Mouse (Mus musculus) layer of hippocampus, adult 2 months (tissue): ENCODE measurements at regions not wholly inside any gene's neighbourhood (a gene's known extent, or its start where the extent isn't known, plus 50 kb on each side); places are given as distances from the start of the nearest gene placed in this dataset.

Source experiments
- DNase-seq, 2 experiments: peaks; one replicate each; pipeline ENCODE4 v3.0.0; 2022; ENCODE audit warnings: low spot score in 2 of 2
- H3K27ac ChIP-seq: fragments of 200-600 bp; 2 replicates; pipeline ENCODE4 v1.8.1; 2022
- H3K4me3 ChIP-seq: fragments of 200-600 bp; 2 replicates; pipeline ENCODE4 v1.8.1; 2022; ENCODE audit warnings: mild to moderate bottlenecking
- CTCF ChIP-seq: fragments of 200-600 bp; conservative IDR thresholded peaks from 2 replicates; pipeline ENCODE4 v1.8.1; 2022; ENCODE audit warnings: antibody characterized with exemption, mild to moderate bottlenecking, moderate library complexity

DNA sequence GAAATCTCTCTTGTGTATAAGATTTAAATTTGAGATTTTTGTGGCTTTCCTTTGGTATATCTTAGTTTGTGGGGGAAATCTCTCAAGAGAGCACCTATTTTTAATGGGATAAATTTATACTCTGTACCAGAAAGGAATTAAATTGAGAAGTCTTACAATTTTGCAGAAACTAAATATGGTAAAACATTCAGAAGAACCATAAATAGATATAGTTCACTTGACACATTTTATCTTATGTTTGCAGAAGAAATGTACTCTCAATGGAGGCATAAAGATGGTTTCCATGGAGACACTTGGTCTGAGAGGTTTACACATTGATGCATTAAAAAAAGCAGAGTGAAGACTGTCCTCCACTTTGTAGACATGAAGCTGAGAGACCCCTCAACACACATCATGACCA, 86.9 kb downstream of the Ndufa10 start:
- Histone ChIP-seq H3K4me3 (no peak overlapping the region), H3K27ac (no peak overlapping the region)
- no peak for TF ChIP-seq CTCF
- no peak for DNase-seq

DNA sequence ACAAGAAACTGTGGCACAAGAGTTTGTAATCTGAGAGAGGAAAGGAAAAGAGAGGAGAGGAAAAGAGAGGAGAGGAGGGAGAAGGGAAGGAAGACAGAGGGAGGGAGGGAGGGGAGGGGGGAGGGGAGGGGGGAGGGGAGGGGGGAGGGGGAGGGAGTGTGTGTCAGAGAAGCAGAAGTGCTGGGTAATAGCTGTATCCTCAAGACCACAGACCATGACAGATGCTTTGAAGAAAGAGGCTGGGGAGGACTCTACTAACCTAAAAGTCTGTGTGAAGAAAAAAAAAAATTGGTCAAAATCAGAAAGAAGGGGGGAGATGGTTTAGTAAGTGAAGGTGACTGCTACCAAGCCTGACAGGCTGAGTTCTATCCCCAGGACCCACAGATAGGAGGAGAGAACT, 88.7 kb downstream of the Ndufa10 start:
- Histone ChIP-seq H3K27ac (no peak overlapping the region), H3K4me3 (no peak overlapping the region)
- TF ChIP-seq CTCF = no peak
- no peak for DNase-seq

DNA sequence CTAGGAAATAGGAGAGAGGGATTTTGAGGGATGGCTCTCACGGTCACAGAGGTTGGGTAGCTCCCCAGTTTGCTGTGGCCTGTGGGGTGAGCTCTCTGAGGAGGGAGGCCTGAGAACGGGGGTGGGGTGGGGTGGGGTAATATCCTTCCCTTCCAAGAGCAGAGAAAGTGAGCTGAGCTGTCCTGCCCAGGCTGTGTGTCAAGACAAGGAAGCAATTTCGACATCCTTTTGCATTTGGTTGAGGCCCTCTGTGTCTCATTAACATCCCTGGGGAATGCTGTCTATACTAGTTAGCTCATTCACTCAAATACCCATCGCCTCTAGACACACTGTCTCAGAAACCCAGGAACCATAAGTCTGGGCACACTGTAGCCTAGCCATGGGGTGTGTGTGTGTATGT, 89.9 kb downstream of the Ndufa10 start:
- Histone ChIP-seq H3K27ac (no peak overlapping the region), H3K4me3 (no peak overlapping the region)
- DNase-seq = no peak
- TF ChIP-seq CTCF = no peak

DNA sequence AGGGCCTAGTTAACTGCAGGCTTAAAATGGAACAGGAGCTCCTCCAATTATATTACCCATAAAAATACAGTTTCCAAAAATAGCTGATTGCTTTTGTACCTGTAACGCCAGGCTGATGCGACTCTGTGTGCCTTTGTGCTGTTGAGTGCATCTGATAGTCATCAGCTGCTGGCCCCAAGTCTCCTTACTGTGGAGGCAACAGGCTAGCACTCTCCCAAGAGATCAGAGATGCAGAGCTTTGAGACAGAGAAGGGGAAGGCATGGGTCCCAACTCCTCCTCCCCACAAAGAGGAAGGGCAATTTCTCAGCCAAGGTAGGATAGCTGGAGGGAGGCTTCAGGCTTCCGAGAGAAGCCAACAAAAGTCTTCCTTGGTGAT, 94.2 kb downstream of the Ndufa10 start:
- H3K27ac ChIP-seq = no peak overlapping the region

DNA sequence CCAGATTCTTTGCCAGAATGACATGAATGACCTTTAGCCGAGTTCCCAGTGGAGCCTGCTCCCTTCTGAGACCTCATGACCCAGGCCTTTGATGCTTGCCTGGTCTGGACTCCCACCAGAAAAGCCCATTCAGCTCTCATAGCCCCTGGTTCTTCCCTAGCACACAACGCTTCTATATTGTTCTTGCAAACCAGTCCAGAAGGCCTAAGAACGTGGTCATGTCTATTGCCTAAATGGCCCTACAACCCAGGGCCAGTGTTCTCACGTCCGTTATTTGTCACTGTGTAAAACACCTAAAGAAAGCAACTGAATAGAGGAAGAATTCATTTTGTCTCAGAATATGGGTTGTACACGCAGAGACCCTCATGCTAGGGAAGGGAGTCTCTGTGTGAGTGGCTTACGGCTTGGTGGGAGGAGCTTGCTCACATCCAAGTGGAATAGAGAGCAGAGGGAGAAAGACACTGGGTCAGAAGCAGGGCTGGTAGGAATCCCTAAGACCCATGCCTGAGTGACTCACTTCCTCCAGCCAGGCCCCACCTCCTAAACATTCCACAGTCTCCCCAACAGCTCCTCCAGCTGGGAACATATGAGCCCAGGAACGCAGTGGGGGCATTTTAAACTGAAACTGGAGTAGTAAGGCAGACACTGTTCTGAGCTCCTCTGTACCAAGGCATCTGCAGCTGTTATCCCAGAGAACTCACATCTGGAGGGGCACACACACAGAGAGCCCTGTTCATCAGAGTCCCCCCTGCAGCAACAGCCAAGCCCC, 94.7 kb downstream of the Ndufa10 start:
- no peak overlapping the region for H3K27ac ChIP-seq
- no peak for TF ChIP-seq CTCF
- DNase-seq = no peak

More for the DNA sequence above, 94.2 kb downstream of the Ndufa10 start:
- no peak for TF ChIP-seq CTCF
- no peak overlapping the region for H3K4me3 ChIP-seq
- no peak for DNase-seq

DNA sequence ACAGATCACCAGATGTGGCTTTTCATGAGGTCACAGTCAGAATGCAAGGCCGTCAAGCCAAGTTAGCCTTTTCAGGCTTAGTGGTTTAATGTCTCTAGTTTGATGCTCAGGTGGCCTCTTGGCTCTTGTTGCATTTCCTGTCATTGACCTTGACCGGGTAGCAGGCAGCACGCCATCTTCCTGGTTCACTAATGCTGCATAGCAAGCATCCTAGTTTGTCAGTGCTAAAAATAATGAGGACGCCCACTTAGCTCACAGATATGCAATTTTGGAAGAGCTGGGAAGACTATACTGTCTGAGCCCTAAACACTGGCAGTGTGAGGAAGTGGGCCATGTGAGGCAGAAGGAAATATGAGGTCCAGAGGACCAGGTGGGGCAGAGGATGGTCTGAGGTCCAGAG, 97.2 kb downstream of the Ndufa10 start:
- no peak for TF ChIP-seq CTCF
- peak overlapping the region; percentile 21; the same call in 1 of the 2 replicates for H3K27ac ChIP-seq
- peak; percentile 16 to 18 for DNase-seq

More for the DNA sequence above, 94.7 kb downstream of the Ndufa10 start:
- no peak overlapping the region for H3K4me3 ChIP-seq

DNA sequence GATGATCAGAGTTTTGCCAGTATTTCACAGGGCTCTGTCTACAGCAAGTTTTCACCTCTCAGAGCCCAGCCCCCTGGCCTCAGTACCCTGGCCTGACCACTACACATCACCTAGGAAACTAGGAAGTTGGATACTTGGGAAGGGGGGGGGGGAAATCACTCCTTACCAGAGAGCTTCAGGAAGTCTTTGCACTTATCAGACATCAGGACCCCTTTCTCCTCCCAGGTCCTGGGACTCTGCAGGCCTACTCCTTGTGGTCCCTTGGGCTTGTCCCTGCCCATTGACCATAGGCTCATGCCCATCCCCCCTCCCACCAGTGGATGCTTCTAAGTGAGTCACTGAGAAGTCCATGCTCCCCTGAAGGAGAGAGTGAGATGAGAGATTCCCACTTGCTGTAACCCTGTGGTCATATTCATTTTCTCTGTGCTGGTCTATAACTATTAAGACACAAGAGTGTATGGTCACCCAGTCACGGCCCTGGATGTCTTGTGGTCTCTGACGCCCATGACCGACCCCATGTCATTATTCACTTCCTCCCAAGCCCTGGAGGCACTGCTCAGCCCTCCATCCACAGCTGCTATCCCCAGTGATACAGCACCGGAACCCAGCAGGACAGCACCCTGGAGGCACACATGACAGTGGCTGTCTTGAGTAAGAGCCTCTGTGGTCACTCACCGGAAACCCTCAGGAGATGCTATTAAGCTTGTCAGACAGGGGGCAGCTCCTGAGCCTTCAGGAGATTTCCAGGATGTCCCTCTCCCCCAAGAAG, 101.3 kb downstream of the Ndufa10 start:
- Histone ChIP-seq H3K27ac (peak overlapping the region; percentile 82), H3K4me3 (no peak overlapping the region)
- no peak for DNase-seq
- no peak for TF ChIP-seq CTCF

More for the DNA sequence above, 97.2 kb downstream of the Ndufa10 start:
- no peak overlapping the region for H3K4me3 ChIP-seq

DNA sequence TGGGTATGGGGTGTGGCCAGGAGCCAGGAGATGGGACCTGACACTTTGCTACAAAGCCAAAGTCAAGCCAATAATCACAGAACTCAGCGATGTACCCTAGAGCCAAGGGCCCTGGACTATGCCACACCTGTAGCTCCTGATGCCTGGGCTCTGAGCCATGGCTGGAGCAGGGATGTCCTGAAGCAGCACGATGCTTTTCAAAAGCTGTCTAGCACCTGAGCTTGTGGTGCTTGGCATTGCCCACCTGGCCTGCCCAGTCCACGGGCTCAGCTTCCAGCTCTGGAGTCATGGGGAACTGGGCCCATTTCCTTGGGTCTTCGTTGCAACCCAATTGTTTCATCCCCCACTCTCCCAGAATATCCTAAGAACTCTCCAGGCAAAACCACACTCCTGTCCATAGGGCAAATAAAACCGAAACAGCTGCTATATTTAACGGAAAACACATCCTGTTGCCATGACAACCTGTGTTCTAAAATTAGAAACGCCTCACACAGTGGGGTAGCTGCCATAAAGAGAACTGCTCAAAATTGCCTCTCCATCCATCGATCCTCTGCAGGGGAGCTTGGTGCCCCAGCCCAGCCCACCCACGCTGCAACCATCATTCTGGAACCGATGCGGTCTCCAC, 102.2 kb downstream of the Ndufa10 start:
- no peak for TF ChIP-seq CTCF
- Histone ChIP-seq H3K27ac (peak overlapping the region; percentile 82), H3K4me3 (peak overlapping the region; percentile 23; the same call in 1 of the 2 replicates)
- DNase-seq = peak; percentile 58 to 59

DNA sequence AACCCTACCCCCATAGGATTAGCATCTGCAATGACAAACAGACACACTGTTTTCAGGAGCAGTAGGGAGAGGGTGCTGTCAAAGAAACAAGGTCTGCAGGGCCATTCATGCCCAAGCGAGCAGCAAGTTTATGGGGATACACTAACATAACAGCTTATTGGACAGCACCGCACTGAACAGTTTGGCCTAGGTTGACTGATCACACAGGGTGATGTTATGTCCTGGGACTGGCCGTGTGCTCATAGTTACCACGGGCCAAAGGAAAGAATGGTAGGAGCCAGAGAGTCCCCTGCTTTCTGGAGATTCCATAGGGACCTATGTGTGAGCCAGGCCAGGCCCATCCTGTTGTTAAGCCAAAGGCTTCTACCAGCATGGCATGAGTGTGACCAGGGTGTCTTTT, 102.8 kb downstream of the Ndufa10 start:
- DNase-seq = no peak
- no peak for TF ChIP-seq CTCF
- peak overlapping the region; percentile 82; the same call in 1 of the 2 replicates for H3K27ac ChIP-seq
- H3K4me3 ChIP-seq = no peak overlapping the region

DNA sequence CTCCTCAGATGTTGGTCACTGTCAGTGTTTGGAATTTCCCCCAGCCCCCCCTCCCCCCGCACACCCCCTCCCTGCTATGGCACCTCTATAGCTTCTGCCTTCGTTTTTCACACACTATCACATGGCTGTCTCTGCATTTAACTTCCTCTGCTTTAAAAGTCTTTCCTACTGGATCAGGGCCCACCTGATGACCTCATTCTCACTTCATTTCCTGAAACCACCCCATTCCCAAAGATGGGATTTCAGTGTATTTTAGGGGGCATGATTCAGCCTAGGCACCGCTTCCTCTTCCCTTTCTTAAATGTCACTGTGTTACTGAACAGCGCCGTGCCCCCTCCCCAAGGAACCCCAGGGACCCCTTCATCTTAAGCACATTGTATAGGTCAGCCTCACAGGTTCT, 103.7 kb downstream of the Ndufa10 start:
- Histone ChIP-seq H3K27ac (no peak overlapping the region), H3K4me3 (no peak overlapping the region)
- no peak for DNase-seq
- TF ChIP-seq CTCF = no peak

DNA sequence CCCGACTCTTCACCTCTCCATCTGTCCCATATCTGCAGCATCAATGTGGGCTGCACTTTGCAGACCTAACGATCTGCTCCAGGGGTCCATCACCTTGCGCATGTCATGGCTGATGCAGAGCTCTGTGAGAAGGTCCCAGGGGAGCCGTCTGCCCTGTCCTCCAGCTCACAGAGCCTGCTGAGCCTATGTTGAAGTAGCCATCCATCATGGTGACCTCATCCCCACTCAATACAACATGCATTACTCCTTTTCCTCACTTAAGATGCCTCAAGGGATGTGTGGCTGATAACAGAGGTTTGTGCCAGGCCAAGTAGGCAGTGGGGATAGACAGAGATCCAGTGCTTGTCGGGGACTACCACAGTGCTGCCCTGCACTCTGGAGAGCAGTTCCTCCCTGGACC, 107.4 kb downstream of the Ndufa10 start:
- Histone ChIP-seq H3K27ac (no peak overlapping the region), H3K4me3 (no peak overlapping the region)
- TF ChIP-seq CTCF = no peak
- DNase-seq = no peak

DNA sequence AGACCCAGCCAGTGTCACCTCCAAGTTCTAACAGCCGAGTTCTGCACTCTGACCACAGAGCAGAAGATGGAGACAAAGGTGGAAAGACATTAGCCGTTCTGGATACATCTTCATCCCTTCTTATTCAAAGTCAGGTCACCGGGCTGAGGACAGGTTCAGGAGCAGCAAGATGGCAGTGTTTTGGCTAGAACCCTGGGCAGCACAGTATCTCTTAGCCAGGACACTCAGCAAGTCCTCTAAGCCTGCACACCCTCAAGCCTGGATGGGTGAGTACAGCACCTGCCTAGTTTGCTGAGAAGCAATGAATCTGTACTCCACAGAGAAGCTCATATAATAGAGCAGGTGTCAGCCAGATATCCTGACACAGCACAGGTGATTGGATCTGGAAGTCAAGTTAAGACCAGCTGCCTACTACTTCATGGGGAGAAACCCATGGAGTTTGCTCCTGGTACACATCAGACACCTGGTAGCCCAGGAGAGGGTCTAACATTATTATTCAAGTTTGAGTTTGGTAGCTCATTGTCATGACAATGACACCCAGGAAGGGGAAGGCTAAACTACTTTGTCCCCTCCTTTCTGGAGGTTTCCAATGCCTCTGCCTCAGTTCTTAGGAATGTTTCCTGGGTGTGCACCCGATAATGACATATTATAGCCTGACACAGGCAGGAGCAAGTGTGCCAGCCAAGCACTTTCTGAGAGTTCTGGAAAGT, 108.1 kb downstream of the Ndufa10 start:
- no peak for DNase-seq
- no peak for TF ChIP-seq CTCF
- Histone ChIP-seq H3K4me3 (no peak overlapping the region), H3K27ac (no peak overlapping the region)

DNA sequence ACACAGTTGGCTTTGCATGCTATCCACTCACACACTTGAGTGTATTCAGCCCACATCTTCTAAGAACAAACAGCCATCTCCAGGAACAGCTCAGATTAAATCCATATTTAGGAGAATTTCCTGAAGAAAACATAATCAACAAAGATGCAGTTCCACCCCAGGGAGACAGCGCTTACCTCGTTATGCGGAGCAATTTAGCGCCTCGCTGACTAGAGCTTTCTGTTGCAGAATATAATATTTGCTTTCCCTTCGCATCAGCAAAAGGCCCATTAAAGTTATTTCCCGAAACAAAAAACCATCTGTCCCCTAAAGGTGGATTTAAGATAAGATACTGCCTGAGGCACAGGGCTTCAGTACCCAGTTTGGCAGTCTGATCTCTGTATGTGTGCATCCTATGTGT, 112.0 kb downstream of the Ndufa10 start:
- Histone ChIP-seq H3K27ac (no peak overlapping the region), H3K4me3 (no peak overlapping the region)
- no peak for DNase-seq
- TF ChIP-seq CTCF = no peak
